Mouse (Mus musculus) hindbrain, embryonic 13.5 days (tissue): Measurements from ENCODE around the gene Ptbp1. TPM values are rescaled to one million over a fixed set of nuclear protein-coding genes. Genes with fewer than 3 reads are reported as not detected.
A peak's percentile ranks its signal among the peaks of the same experiment; 100 is the strongest.
"Not testable (repeated sequence)": the region's sequence is repeated elsewhere in the genome, so short reads cannot be mapped to it uniquely, and the experiment has no call there.

ENCODE experiments used
- ATAC-seq: fragments of 200-750 bp; cut with Nextera tagmentation; 2 replicates; pipeline ENCODE4 v1.8.0; 2017; ENCODE audit warnings: moderate TSS enrichment; ENCODE audit not compliant: low FRiP score
- H3K27ac ChIP-seq: fragments of 300-500 bp; sonication (generic); 2 replicates; pipeline ENCODE4 v1.5.1; 2015; ENCODE audit warnings: inconsistent platforms, mild to moderate bottlenecking, moderate library complexity
- H3K27me3 ChIP-seq: fragments of 300-500 bp; sonication (generic); 2 replicates; pipeline ENCODE4 v1.6.1; 2015; ENCODE audit warnings: mild to moderate bottlenecking, inconsistent platforms
- H3K36me3 ChIP-seq: fragments of 300-500 bp; sonication (generic); 2 replicates; pipeline ENCODE4 v1.6.1; 2015; ENCODE audit warnings: mild to moderate bottlenecking, inconsistent platforms
- H3K4me1 ChIP-seq: fragments of 300-500 bp; sonication (generic); replicated peaks from 2 replicates; pipeline ENCODE4 v1.6.1; 2015; ENCODE audit warnings: inconsistent platforms
- H3K4me2 ChIP-seq: fragments of 300-500 bp; sonication (generic); 2 replicates; pipeline ENCODE4 v1.6.1; 2015; ENCODE audit warnings: inconsistent platforms, mild to moderate bottlenecking, moderate library complexity
- H3K4me3 ChIP-seq: fragments of 300-500 bp; sonication (generic); 2 replicates; pipeline ENCODE4 v1.5.1; 2015; ENCODE audit warnings: mild to moderate bottlenecking, inconsistent platforms
- H3K9ac ChIP-seq: fragments of 300-500 bp; sonication (generic); 2 replicates; pipeline ENCODE4 v1.6.1; 2015; ENCODE audit warnings: mild to moderate bottlenecking, inconsistent platforms
- H3K9me3 ChIP-seq: fragments of 300-500 bp; sonication (generic); 2 replicates; pipeline ENCODE4 v1.6.1; 2016; ENCODE audit warnings: inconsistent platforms
- WGBS: fragments of 180-500 bp; shearing (Covaris S2); methylation state at CpG from one replicate; pipeline ENCODE4 v1.1.7; 2015; 5-methylcytosine and 5-hydroxymethylcytosine counted together
- polyA plus RNA-seq: library from polyadenylated mRNA; unstranded; fragments of >200 nt; fragmentation: Nextera tagmentation; extraction: Ambion mirVana; gene quantifications from 2 replicates; pipeline ENCODE4 v1.2.1, GENCODE M21; 2015

Ptbp1 gene
- polyA plus RNA-seq, 1 experiment from 2014 or later, result 86.0 TPM

GRCm38 (mm10) chr10:79877174-79877573, 22.9 kb downstream of the Ptbp1 start:
- Histone ChIP-seq H3K27ac (no peak overlapping the region), H3K4me1 (peaks cover 27% of the 10 kb centered on the region), H3K4me3 (no peak overlapping the region), H3K9ac (no peak overlapping the region), H3K36me3 (no peaks in the 10 kb centered on the region), H3K4me2 (no peak overlapping the region), H3K27me3 (peaks cover 24% of the 10 kb centered on the region), H3K9me3 (no peaks in the 10 kb centered on the region)
- WGBS, result 50% methylated on average over 1 of the region's 1 CpGs
- no peak for ATAC-seq

DNA sequence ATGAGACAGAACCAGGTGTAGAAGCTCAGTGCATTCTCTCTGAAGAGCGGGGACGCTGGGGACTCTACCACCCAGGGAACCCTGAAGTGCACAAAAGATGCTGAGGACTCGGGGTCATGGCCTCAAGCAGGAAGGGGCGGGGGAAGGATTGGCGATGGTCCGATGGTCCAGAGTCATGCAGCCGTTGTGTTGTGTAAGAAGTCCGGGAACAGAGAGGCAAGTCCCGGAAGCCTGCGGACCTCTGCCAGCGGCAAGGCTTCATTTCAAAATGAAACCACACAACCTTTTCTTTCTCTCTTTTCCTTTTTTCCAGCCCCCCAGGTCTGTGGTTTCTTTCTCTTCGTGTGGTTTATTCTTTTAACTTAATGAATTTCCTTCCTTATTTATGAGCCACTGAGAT, 23.5 kb downstream of the Ptbp1 start:
- no peak overlapping the region for H3K4me2 ChIP-seq
- no peak overlapping the region for H3K4me3 ChIP-seq
- H3K36me3 ChIP-seq, result no peaks in the 10 kb centered on the region
- peaks cover 30% of the 10 kb centered on the region for H3K27me3 ChIP-seq
- WGBS, result 43% methylated on average over 12 of the region's 12 CpGs
- peaks cover 25% of the 10 kb centered on the region for H3K4me1 ChIP-seq
- no peak overlapping the region for H3K9ac ChIP-seq
- ATAC-seq, result no peak
- H3K9me3 ChIP-seq, result no peaks in the 10 kb centered on the region
- no peak overlapping the region for H3K27ac ChIP-seq

DNA sequence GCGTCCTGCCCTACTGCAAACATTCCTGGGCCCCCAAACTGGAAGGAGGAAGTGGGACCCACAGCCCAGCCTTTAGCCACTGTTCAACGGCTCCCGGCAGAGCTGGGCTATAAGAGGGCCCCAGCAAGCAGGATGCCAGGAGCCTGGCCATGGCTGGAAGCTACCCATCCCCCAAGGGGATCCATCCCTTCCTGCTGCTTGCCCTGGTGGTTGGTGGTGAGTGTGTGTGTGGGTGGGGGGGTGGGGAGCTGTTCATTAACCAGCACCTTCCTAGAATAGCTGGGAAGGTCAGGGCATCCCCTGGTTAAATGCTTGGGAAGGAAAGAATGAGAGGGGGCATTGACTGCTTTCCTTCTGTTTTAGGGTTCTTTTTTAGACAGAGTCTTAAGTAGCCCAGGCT, 25.3 kb downstream of the Ptbp1 start:
- Histone ChIP-seq H3K4me2 (no peak overlapping the region), H3K9ac (no peak overlapping the region), H3K27ac (no peak overlapping the region), H3K36me3 (no peaks in the 10 kb centered on the region), H3K4me3 (no peak overlapping the region), H3K27me3 (peaks cover 45% of the 10 kb centered on the region), H3K9me3 (no peaks in the 10 kb centered on the region), H3K4me1 (peaks cover 26% of the 10 kb centered on the region)
- no peak for ATAC-seq
- 40% methylated on average over 3 of the region's 3 CpGs for WGBS

GRCm38 (mm10) chr10:79880721-79881120, 26.5 kb downstream of the Ptbp1 start:
- H3K4me2 ChIP-seq, result no peak overlapping the region
- H3K4me1 ChIP-seq, result peaks cover 16% of the 10 kb centered on the region
- 17% methylated on average over 9 of the region's 9 CpGs for whole genome bisulfite sequencing
- ATAC-seq, result no peak
- no peak overlapping the region for H3K9ac ChIP-seq
- H3K36me3 ChIP-seq, result no peaks in the 10 kb centered on the region
- no peak overlapping the region for H3K27ac ChIP-seq
- H3K4me3 ChIP-seq, result no peak overlapping the region
- H3K27me3 ChIP-seq, result peaks cover 45% of the 10 kb centered on the region
- H3K9me3 ChIP-seq, result no peaks in the 10 kb centered on the region

GRCm38 (mm10) chr10:79881981-79882380, 27.8 kb downstream of the Ptbp1 start:
- H3K27me3 ChIP-seq, result peaks cover 45% of the 10 kb centered on the region
- peaks cover 16% of the 10 kb centered on the region for H3K4me1 ChIP-seq
- H3K27ac ChIP-seq, result no peak overlapping the region
- peak overlapping the region; percentile 40 for H3K4me2 ChIP-seq
- 6% methylated on average over 22 of the region's 22 CpGs for WGBS
- no peak for ATAC-seq
- H3K9ac ChIP-seq, result peak overlapping the region; percentile 43
- no peaks in the 10 kb centered on the region for H3K36me3 ChIP-seq
- peak overlapping the region; percentile 7; the same call in 1 of the 2 replicates for H3K4me3 ChIP-seq
- no peaks in the 10 kb centered on the region for H3K9me3 ChIP-seq

GRCm38 (mm10) chr10:79883297-79884084, 29.3 kb downstream of the Ptbp1 start:
- no peak overlapping the region for H3K9ac ChIP-seq
- H3K4me3 ChIP-seq, result no peak overlapping the region
- 16% methylated on average over 22 of the region's 22 CpGs for WGBS
- H3K9me3 ChIP-seq, result no peaks in the 10 kb centered on the region
- no peak for ATAC-seq
- no peak overlapping the region for H3K4me2 ChIP-seq
- H3K27ac ChIP-seq, result no peak overlapping the region
- peaks cover 16% of the 10 kb centered on the region for H3K4me1 ChIP-seq
- peaks cover 50% of the 10 kb centered on the region for H3K27me3 ChIP-seq
- H3K36me3 ChIP-seq, result no peaks in the 10 kb centered on the region

DNA sequence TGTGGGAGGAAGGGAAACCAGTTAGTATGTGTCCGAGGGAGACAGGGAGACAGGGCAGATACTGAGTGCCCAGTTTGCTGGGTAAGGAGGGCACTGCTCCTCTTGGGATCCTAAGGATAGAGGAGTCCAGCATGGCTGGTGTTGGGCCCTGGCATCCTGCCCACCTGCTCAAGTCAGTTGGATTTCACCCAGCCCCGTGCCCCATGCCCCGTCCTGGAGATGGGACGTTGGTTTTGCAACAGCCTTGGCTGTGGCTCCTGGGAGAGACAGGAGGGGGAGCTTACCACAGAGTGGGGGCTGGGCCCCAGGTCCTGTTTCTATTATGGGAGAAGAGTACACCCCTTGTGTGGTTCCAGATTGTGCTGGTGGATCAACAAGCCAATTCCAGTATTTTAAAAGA, 30.2 kb downstream of the Ptbp1 start:
- no peak for ATAC-seq

GRCm38 (mm10) chr10:79884938-79885337, 30.7 kb downstream of the Ptbp1 start:
- not testable (repeated sequence) for H3K4me3 ChIP-seq

More for the DNA sequence above, 30.2 kb downstream of the Ptbp1 start:
- H3K9me3 ChIP-seq, result no peaks in the 10 kb centered on the region
- H3K27ac ChIP-seq, result no peak overlapping the region
- no peaks in the 10 kb centered on the region for H3K36me3 ChIP-seq
- WGBS, result 69% methylated on average over 4 of the region's 4 CpGs
- peaks cover 50% of the 10 kb centered on the region for H3K27me3 ChIP-seq
- H3K4me1 ChIP-seq, result peaks cover 16% of the 10 kb centered on the region
- H3K9ac ChIP-seq, result no peak overlapping the region
- H3K4me3 ChIP-seq, result no peak overlapping the region
- H3K4me2 ChIP-seq, result no peak overlapping the region

GRCm38 (mm10) chr10:79886054-79886453, 31.8 kb downstream of the Ptbp1 start, which contains the start of gene Elane:
Elane (plus strand) TSS chr10:79886247.
- no peak for ATAC-seq
- H3K4me2 ChIP-seq, result no peak within 1 kb of the TSS
- peaks cover 44% of the 10 kb centered on the region for H3K27me3 ChIP-seq
- no peak within 1 kb of the TSS for H3K4me3 ChIP-seq
- no peak within 1 kb of the TSS for H3K27ac ChIP-seq
- H3K9me3 ChIP-seq, result no peaks in the 10 kb centered on the region
- 83% methylated on average over 6 of the region's 6 CpGs for WGBS
- H3K9ac ChIP-seq, result no peak within 1 kb of the TSS
- peaks cover 16% of the 10 kb centered on the region for H3K4me1 ChIP-seq
- no peaks in the 10 kb centered on the region for H3K36me3 ChIP-seq

More at GRCm38 (mm10) chr10:79884938-79885337, 30.7 kb downstream of the Ptbp1 start:
- Histone ChIP-seq H3K27me3 (peaks cover 47% of the 10 kb centered on the region), H3K4me1 (peaks cover 16% of the 10 kb centered on the region)
- ATAC-seq, H3K4me2 ChIP-seq, H3K9me3 ChIP-seq, H3K36me3 ChIP-seq, H3K27ac ChIP-seq, H3K9ac ChIP-seq: not testable (repeated sequence)
- WGBS, result 86% methylated on average over 3 of the region's 3 CpGs

- no peak for ATAC-seq
- H3K4me2 ChIP-seq, result no peak overlapping the region
- H3K9ac ChIP-seq, result no peak overlapping the region
- WGBS, result 77% methylated on average over 8 of the region's 8 CpGs
- H3K9me3 ChIP-seq, result no peaks in the 10 kb centered on the region
- H3K27ac ChIP-seq, result no peak overlapping the region
- H3K4me1 ChIP-seq, result peaks cover 16% of the 10 kb centered on the region
- no peak overlapping the region for H3K4me3 ChIP-seq
- peaks cover 45% of the 10 kb centered on the region for H3K27me3 ChIP-seq
- no peaks in the 10 kb centered on the region for H3K36me3 ChIP-seq
Measured at GRCm38 (mm10) chr10:79886611-79887010, 32.4 kb downstream of the Ptbp1 start.

GRCm38 (mm10) chr10:79889386-79889785, 35.2 kb downstream of the Ptbp1 start:
- no peak for ATAC-seq
- 79% methylated on average over 2 of the region's 2 CpGs for WGBS

DNA sequence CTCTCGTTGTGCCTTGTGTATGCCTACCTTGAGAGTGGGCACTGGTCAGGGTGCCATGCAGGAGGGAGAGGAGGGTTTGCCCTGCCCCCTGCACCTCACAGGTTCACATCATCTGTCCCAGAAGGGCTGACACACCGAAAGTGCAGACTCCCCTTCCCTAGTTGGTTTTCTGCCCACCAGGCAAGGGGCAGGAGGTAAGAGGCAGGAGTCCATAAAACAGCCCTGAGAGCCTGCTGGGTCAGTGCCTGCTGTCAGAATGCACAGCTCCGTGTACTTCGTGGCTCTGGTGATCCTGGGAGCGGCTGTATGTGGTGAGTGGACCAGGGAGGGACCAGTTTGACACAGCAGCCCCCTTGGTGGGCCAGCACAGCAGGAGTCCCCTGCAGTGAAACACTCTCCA, 36.4 kb downstream of the Ptbp1 start, which contains the start of gene Cfd:
TSS of gene Cfd (plus strand) at position 184 of the 400 bp plus-strand sequence.
- H3K9me3 ChIP-seq, result no peaks in the 10 kb centered on the region
- H3K27me3 ChIP-seq, result peaks cover 18% of the 10 kb centered on the region
- no peak for ATAC-seq
- no peak within 1 kb of the TSS for H3K27ac ChIP-seq
- H3K36me3 ChIP-seq, result peaks cover 19% of the 10 kb centered on the region
- WGBS, result 42% methylated on average over 5 of the region's 5 CpGs
- H3K9ac ChIP-seq, result no peak within 1 kb of the TSS
- no peaks in the 10 kb centered on the region for H3K4me1 ChIP-seq
- no peak within 1 kb of the TSS for H3K4me3 ChIP-seq
- no peak within 1 kb of the TSS for H3K4me2 ChIP-seq

More at GRCm38 (mm10) chr10:79889386-79889785, 35.2 kb downstream of the Ptbp1 start:
- Histone ChIP-seq H3K9me3 (no peaks in the 10 kb centered on the region), H3K4me3 (no peak overlapping the region), H3K4me1 (no peaks in the 10 kb centered on the region), H3K27ac (no peak overlapping the region), H3K27me3 (peaks cover 18% of the 10 kb centered on the region), H3K4me2 (no peak overlapping the region), H3K36me3 (peaks cover 8% of the 10 kb centered on the region), H3K9ac (no peak overlapping the region)
